Mouse (Mus musculus) olfactory bulb, adult 2 months (tissue): Measurements from ENCODE around the gene Cacnb1. TPM values are rescaled to one million over a fixed set of nuclear protein-coding genes. Genes with fewer than 3 reads are reported as not detected.

Experiments used
- H3K27ac ChIP-seq: fragments of 200-500 bp; 2 replicates; pipeline ENCODE4 v1.5.1; 2012; ENCODE audit warnings: low read depth, low read length; ENCODE audit not compliant: insufficient read depth
- H3K4me1 ChIP-seq: fragments of 200-500 bp; 2 replicates; pipeline ENCODE4 v1.6.1; 2012; ENCODE audit warnings: low read length; ENCODE audit not compliant: control insufficient read depth, insufficient read depth
- H3K4me3 ChIP-seq: fragments of 200-500 bp; 2 replicates; pipeline ENCODE4 v1.5.1; 2012; ENCODE audit warnings: mild to moderate bottlenecking, low read depth, low read length, moderate library complexity; ENCODE audit not compliant: insufficient read depth
- CTCF ChIP-seq: fragments of 200-500 bp; IDR thresholded peaks from 2 replicates; pipeline ENCODE4 v1.5.1; 2012; ENCODE audit warnings: low read depth, mild to moderate bottlenecking, low read length, moderate library complexity; ENCODE audit not compliant: insufficient read depth
- POLR2A ChIP-seq: fragments of 200-500 bp; IDR thresholded peaks from 2 replicates; pipeline ENCODE4 v1.6.1; 2012; ENCODE audit warnings: mild to moderate bottlenecking, low read depth, low read length, moderate library complexity; ENCODE audit not compliant: insufficient read depth
- WGBS: fragments of 180-500 bp; shearing (Covaris S2); methylation state at CpG from one replicate; pipeline ENCODE4 v1.1.7; 2018; 5-methylcytosine and 5-hydroxymethylcytosine counted together
- polyA plus RNA-seq: library from polyadenylated mRNA; stranded (reverse); fragments of >200 nt; gene quantifications from 2 replicates; pipeline ENCODE4 v1.2.4, GENCODE M21; 2012; ENCODE audit warnings: low replicate concordance; ENCODE audit not compliant: missing spikeins, insufficient read depth, insufficient read length

Cacnb1 gene
- polyA plus RNA-seq, 1 experiment = not detected

GRCm38 (mm10) chr11:98046466-98046865 lies 23.6 kb upstream of the Cacnb1 start:
- no peak overlapping the region for H3K4me3 ChIP-seq
- WGBS = 90% methylated on average over 1 of the region's 1 CpGs
- TF ChIP-seq CTCF = no peak
- TF ChIP-seq POLR2A = no peak

GRCm38 (mm10) chr11:98045596-98045995 lies 22.8 kb upstream of the Cacnb1 start:
- no peak overlapping the region for H3K27ac ChIP-seq
- peaks cover 30% of the 10 kb centered on the region for H3K4me1 ChIP-seq
- TF ChIP-seq POLR2A = no peak
- TF ChIP-seq CTCF = no peak
- H3K4me3 ChIP-seq = no peak overlapping the region
- WGBS = 78% methylated on average over 4 of the region's 4 CpGs

More at GRCm38 (mm10) chr11:98046466-98046865, 23.6 kb upstream of the Cacnb1 start:
- Histone ChIP-seq H3K4me1 (peaks cover 37% of the 10 kb centered on the region), H3K27ac (no peak overlapping the region)

GRCm38 (mm10) chr11:98044074-98044473 lies 21.2 kb upstream of the Cacnb1 start:
- H3K4me3 ChIP-seq = no peak overlapping the region
- no peak for TF ChIP-seq CTCF
- no peak for TF ChIP-seq POLR2A
- WGBS = 67% methylated on average over 5 of the region's 5 CpGs
- H3K27ac ChIP-seq = no peak overlapping the region
- peaks cover 17% of the 10 kb centered on the region for H3K4me1 ChIP-seq

- Histone ChIP-seq H3K4me1 (peaks cover 10% of the 10 kb centered on the region), H3K4me3 (no peak overlapping the region), H3K27ac (no peak overlapping the region)
- no peak for TF ChIP-seq POLR2A
- TF ChIP-seq CTCF = no peak
- 62% methylated on average over 6 of the region's 6 CpGs for WGBS
Observed at GRCm38 (mm10) chr11:98042741-98043140, 19.9 kb upstream of the Cacnb1 start.

DNA sequence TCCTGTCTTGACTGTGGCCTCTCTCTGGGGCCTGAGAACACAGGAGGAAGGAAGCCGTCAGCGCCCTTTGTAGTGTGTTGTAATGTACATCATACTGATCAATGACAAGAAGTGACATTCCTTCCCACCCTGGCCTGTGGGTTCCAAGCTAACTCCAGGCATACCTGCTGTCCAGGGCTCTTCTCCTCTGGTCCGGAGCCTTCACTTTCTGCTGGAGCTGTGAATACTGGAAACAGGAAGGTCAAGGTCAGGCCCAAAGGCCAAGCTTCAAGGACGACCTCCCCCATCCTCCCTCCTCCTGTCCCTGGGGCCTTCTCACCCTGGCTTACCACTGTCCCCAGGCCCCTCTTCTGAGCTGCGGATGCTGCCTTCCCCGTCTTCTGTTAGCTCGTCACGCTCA lies 18.1 kb upstream of the Cacnb1 start:
- TF ChIP-seq POLR2A = no peak
- TF ChIP-seq CTCF = no peak
- WGBS = 89% methylated on average over 8 of the region's 8 CpGs
- peaks cover 22% of the 10 kb centered on the region for H3K4me1 ChIP-seq
- no peak overlapping the region for H3K27ac ChIP-seq
- no peak overlapping the region for H3K4me3 ChIP-seq

GRCm38 (mm10) chr11:98037871-98038270 lies 15.0 kb upstream of the Cacnb1 start:
- Histone ChIP-seq H3K4me1 (peaks cover 35% of the 10 kb centered on the region), H3K4me3 (no peak overlapping the region), H3K27ac (no peak overlapping the region)
- 38% methylated on average over 14 of the region's 14 CpGs for WGBS
- TF ChIP-seq POLR2A (no peak), CTCF (no peak)

GRCm38 (mm10) chr11:98035977-98036377 lies 13.1 kb upstream of the Cacnb1 start:
- TF ChIP-seq CTCF = no peak
- no peak for TF ChIP-seq POLR2A
- peak overlapping the region; percentile 29 for H3K4me3 ChIP-seq
- H3K4me1 ChIP-seq = peaks cover 35% of the 10 kb centered on the region
- H3K27ac ChIP-seq = peak overlapping the region; percentile 86
- WGBS = 1% methylated on average over 27 of the region's 27 CpGs

DNA sequence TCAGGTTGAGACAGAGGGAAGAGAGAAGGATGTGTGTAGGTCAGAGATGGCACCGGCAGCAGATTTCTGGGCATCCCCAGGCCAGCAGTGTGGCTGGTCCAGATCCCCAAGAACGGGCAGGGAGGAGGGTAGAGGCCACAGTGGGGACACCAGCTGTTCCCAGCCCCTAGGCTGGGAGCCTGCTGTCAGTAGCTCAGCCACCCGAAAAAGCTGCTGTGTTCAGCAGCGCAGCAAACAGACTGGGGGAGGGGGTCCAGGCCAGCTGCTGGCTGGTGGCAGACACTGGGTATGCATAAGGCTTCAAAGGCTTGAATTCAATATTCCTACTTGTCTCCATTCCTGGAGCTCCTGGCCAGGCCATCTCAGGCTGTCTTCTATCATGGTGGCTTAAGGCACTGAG lies 12.0 kb upstream of the Cacnb1 start:
- peak overlapping the region; percentile 86 for H3K27ac ChIP-seq

GRCm38 (mm10) chr11:98034061-98034460 lies 11.2 kb upstream of the Cacnb1 start:
- TF ChIP-seq POLR2A (no peak), CTCF (no peak)
- 37% methylated on average over 5 of the region's 5 CpGs for WGBS

More for the DNA sequence above, 12.0 kb upstream of the Cacnb1 start:
- Histone ChIP-seq H3K4me1 (peaks cover 35% of the 10 kb centered on the region), H3K4me3 (no peak overlapping the region)
- TF ChIP-seq POLR2A (no peak), CTCF (no peak)
- 21% methylated on average over 4 of the region's 4 CpGs for WGBS

DNA sequence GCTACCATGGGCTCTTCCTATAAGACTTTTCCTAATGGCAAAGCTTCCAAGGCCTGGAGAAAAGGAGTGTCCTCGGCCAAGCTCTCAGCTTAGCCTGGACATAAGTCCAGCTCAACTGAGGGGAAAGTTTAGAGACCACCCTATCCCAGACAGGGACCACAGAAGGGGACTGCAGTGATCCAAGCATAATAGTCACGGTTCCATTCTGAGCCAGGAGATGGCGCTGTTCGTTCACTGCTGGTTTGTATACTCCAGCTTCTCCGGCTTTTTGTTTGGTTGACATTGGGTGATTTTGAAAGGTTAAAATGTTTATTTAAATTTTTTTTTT lies 8.6 kb upstream of the Cacnb1 start:
- Histone ChIP-seq H3K4me3 (no peak overlapping the region), H3K27ac (no peak overlapping the region), H3K4me1 (peaks cover 23% of the 10 kb centered on the region)
- WGBS = 2% methylated on average over 5 of the region's 5 CpGs
- TF ChIP-seq POLR2A = no peak
- no peak for TF ChIP-seq CTCF

More at GRCm38 (mm10) chr11:98034061-98034460, 11.2 kb upstream of the Cacnb1 start:
- no peak overlapping the region for H3K4me3 ChIP-seq
- H3K27ac ChIP-seq = peak overlapping the region; percentile 82
- H3K4me1 ChIP-seq = peaks cover 35% of the 10 kb centered on the region
